Comparison of ENCODE assay signal across 13 mouse cellular contexts in the genomic region with DNA sequence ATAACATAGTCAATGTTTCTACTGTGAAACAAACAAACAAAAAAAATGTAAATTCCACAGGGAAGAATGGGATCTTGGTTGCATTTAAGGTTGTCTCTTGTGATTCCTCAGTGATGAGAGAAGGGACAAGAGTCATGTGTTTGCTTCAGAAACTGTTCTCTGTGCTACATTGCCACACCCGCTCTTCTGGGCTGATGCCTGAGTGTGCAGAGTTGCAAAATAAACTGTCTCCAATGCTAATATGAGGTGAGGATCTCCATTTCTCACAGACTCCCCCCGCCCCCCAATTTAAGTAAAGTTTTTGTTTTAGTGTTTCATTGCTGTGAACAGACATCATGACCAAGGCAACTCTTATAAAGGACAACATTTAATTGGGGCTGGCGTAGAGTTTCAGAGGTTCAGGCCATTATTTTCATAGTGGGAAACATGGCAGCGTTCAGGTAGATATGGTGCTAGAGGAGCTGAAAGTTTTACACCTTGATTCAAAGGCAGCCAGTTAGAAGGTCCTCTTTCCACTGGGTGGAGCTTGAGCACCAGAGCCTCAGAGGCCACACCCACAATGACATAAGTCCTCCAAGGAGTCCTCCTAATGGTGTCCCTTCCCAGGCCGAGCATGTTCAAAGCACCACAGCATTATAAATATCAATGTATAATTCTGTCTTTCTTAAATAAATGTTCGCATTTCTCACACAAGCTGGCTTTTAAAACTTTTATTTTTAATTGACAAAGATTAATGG. TPM values are rescaled to one million over a fixed set of nuclear protein-coding genes. Genes with fewer than 3 reads are reported as not detected.
DNase-seq lines count a peak whose midpoint lies in the region; ATAC-seq and TF ChIP-seq lines count a peak whose summit lies in the region.
"Had no signal": no experiment of that assay in that cellular context is flagged by ENCODE, and none has a peak within 500 bp of the region (broad histone marks: within the 10 kb centered on the region; RNA-seq: fewer than 3 reads in every experiment).

No protein-coding gene starts in this region.

- TF ChIP-seq POLR2A in CH12.LX (IDR thresholded peaks at IDR 0.05; ENCODE audit: low read depth, low read length): peak; percentile 52; the same call in 1 of the 2 replicates

- H3K79me2 ChIP-seq in CH12.LX (replicated peaks; ENCODE audit: control insufficient read depth, extremely low read depth, insufficient read depth, poor library complexity, severe bottlenecking): peaks cover 14% of the 10 kb centered on the region

- H3K4me1 ChIP-seq in heart, embryonic 10.5 days: no peaks in the 10 kb centered on the region; the same call in 1 of the 2 replicates
- H3K4me1 ChIP-seq in CH12.LX (ENCODE audit: control insufficient read depth in 1 of 2, insufficient read depth in 2 of 2): peaks cover 2 to 22% of the 10 kb centered on the region in 2 experiments; a peak in 3 of 4 replicates
- H3K4me1 ChIP-seq in liver, embryonic 13.5 days (replicated peaks): peaks cover 55% of the 10 kb centered on the region

- TF ChIP-seq CTCF in CH12.LX (conservative IDR thresholded peaks at IDR 0.05 in 1 of 2, IDR thresholded peaks at IDR 0.05 in 1 of 2; ENCODE audit: low read depth in 2 of 2, low read length in 2 of 2): no peak

- H3K4me2 ChIP-seq in CH12.LX (ENCODE audit: insufficient read depth, low read depth, poor library complexity, severe bottlenecking): no peak overlapping the region
- H3K4me2 ChIP-seq in liver, embryonic 13.5 days: no peak overlapping the region
- H3K4me2 ChIP-seq: embryonic facial prominence, embryonic 12.5 days; hindbrain, embryonic 14.5 days; lung, embryonic 15.5 days had no signal

- no peaks in the 10 kb centered on the region for H3K27me3 ChIP-seq in heart, embryonic 10.5 days (ENCODE audit: insufficient read depth, poor library complexity, severe bottlenecking)
- no peaks in the 10 kb centered on the region for H3K27me3 ChIP-seq in CH12.LX (replicated peaks)
- H3K27me3 ChIP-seq in liver, embryonic 13.5 days: no peaks in the 10 kb centered on the region
- H3K27me3 ChIP-seq: embryonic facial prominence, embryonic 12.5 days; lung, embryonic 15.5 days; Patski had no signal

- peak; percentile 87 for DNase-seq in heart, adult 11 months
- DNase-seq in heart, embryonic 10.5 days (ENCODE audit: low spot score): no peak
- peak; percentile 81 for DNase-seq in CH12.LX (ENCODE audit: extremely low read depth)
- no peak for DNase-seq in liver, embryonic 13.5 days
- no peak for DNase-seq in urinary bladder, adult 2 months (ENCODE audit: low spot score)
- no peak for DNase-seq in ovary, adult 18-20 months (ENCODE audit: low spot score)
- DNase-seq in cerebellum, postnatal 4 days (ENCODE audit: low spot score in 2 of 2): no peak

- TF ChIP-seq EP300 in CH12.LX (IDR thresholded peaks at IDR 0.05; ENCODE audit: low read length): no peak

- no peak overlapping the region for H3K4me3 ChIP-seq in heart, embryonic 10.5 days
- H3K4me3 ChIP-seq in CH12.LX (replicated peaks in 1 of 3; ENCODE audit: low read depth in 2 of 3, low read length in 2 of 3, poor library complexity in 1 of 3): no peak overlapping the region
- no peak overlapping the region for H3K4me3 ChIP-seq in liver, embryonic 13.5 days (replicated peaks)
- H3K4me3 ChIP-seq: embryonic facial prominence, embryonic 12.5 days; layer of hippocampus, adult 2 months; lung, embryonic 15.5 days had no signal

- H3K9ac ChIP-seq in CH12.LX (ENCODE audit: insufficient read depth, low read depth): no peak overlapping the region
- no peak overlapping the region for H3K9ac ChIP-seq in liver, embryonic 13.5 days
- H3K9ac ChIP-seq: embryonic facial prominence, embryonic 12.5 days; hindbrain, embryonic 14.5 days; lung, embryonic 15.5 days had no signal

- H3K9me3 ChIP-seq in heart, embryonic 10.5 days: no peaks in the 10 kb centered on the region
- no peaks in the 10 kb centered on the region for H3K9me3 ChIP-seq in CH12.LX (replicated peaks; ENCODE audit: low read length)
- H3K9me3 ChIP-seq in liver, embryonic 13.5 days (replicated peaks): no peaks in the 10 kb centered on the region
- H3K9me3 ChIP-seq: embryonic facial prominence, embryonic 12.5 days; lung, embryonic 15.5 days had no signal

- dilution Hi-C loops in CH12.LX (cut with MboI; ENCODE audit: extremely low pct_ligation_motif_present, extremely low pct_unique_long_range_greater_than_20kb, low sequenced_read_pairs): no loop called here

- peak; percentile 44; the same call in 1 of the 2 replicates for ATAC-seq in common myeloid progenitor, adult 5-6 weeks (replicated peaks; ENCODE audit: low read depth, poor library complexity, severe bottlenecking)
- ATAC-seq in liver, embryonic 13.5 days (ENCODE audit: low read depth): peak; percentile 68
- ATAC-seq: Patski had no signal

- no peak for TF ChIP-seq RAD21 in CH12.LX (IDR thresholded peaks at IDR 0.05; ENCODE audit: low read depth, low read length)

- in situ Hi-C loops in CH12.LX (cut with MboI; ENCODE audit: low pct_ligation_motif_present, low pct_unique_long_range_greater_than_20kb, low sequenced_read_pairs): no loop called here

- no peak overlapping the region for H3K27ac ChIP-seq in heart, embryonic 10.5 days
- no peak overlapping the region for H3K27ac ChIP-seq in CH12.LX (ENCODE audit: insufficient read depth, low read depth)
- H3K27ac ChIP-seq in liver, embryonic 13.5 days: peak overlapping the region; percentile 71; the same call in 1 of the 2 replicates
- H3K27ac ChIP-seq: embryonic facial prominence, embryonic 12.5 days; hindbrain, embryonic 14.5 days; layer of hippocampus, adult 2 months; lung, embryonic 15.5 days had no signal

- peaks cover 30% of the 10 kb centered on the region for H3K36me3 ChIP-seq in heart, embryonic 10.5 days
- peaks cover 23 to 35% of the 10 kb centered on the region in 2 experiments for H3K36me3 ChIP-seq in CH12.LX (replicated peaks in 1 of 2; ENCODE audit: control insufficient read depth in 1 of 2, insufficient read depth in 1 of 2, low read length in 1 of 2)
- peaks cover 30% of the 10 kb centered on the region for H3K36me3 ChIP-seq in liver, embryonic 13.5 days

- WGBS in heart, embryonic 10.5 days: 81% methylated on average over 6 of the region's 6 CpGs
- 62% methylated on average over 6 of the region's 6 CpGs for WGBS in liver, embryonic 13.5 days (ENCODE audit: insufficient replicate concordance)

TF ChIP-seq in CH12.LX, 34 proteins besides CTCF, POLR2A, EP300 and RAD21:
- TF ChIP-seq MAFK (IDR thresholded peaks at IDR 0.05; ENCODE audit: insufficient replicate concordance, low read length): no peak
- peak; percentile 66 for TF ChIP-seq CHD2 (IDR thresholded peaks at IDR 0.05; ENCODE audit: low read length)

RNA-seq across cellular contexts. Expression of gene Rps12, which starts 6.4 kb away (rescaled TPM):
- 94.5 and 118 TPM in 2 replicates for polyA plus RNA-seq in heart, embryonic 10.5 days (2016; fragmentation: Nextera tagmentation; extraction: Ambion mirVana)
- total RNA-seq in CH12.LX (2012; rRNA removed) (5,116 and 5,207 TPM in 2 replicates), CH12.LX (2014; rRNA removed) (4,147 and 4,213 TPM in 2 replicates)
- polyA plus RNA-seq in CH12.LX (2012; ENCODE audit: insufficient read length, low read depth): 140 and 211 TPM in 2 replicates
- 1,923 and 1,998 TPM in 2 replicates for total RNA-seq in common myeloid progenitor, adult 5-6 weeks (2017)
- 206 and 209 TPM in 2 replicates for polyA plus RNA-seq in liver, embryonic 13.5 days (2015; fragmentation: Nextera tagmentation; extraction: Ambion mirVana)
- polyA plus RNA-seq in urinary bladder, adult 2 months (2012; rRNA removed): 4,107 and 4,241 TPM in 2 replicates

RNA-seq across cellular contexts. Expression of gene Slc18b1, which starts 16.1 kb away (rescaled TPM):
- 5.6 and 7.1 TPM in 2 replicates for polyA plus RNA-seq in heart, embryonic 10.5 days (2016; fragmentation: Nextera tagmentation; extraction: Ambion mirVana)
- total RNA-seq in CH12.LX (2012; rRNA removed): not detected in 2 replicates
- not detected in 2 replicates for total RNA-seq in CH12.LX (2014; rRNA removed)
- polyA plus RNA-seq in CH12.LX (2012; ENCODE audit: insufficient read length, low read depth): 0.18 TPM in 1 of 2 replicates, not detected in the other
- 0.44 and 0.64 TPM in 2 replicates for total RNA-seq in common myeloid progenitor, adult 5-6 weeks (2017)
- 2.1 and 2.9 TPM in 2 replicates for polyA plus RNA-seq in liver, embryonic 13.5 days (2015; fragmentation: Nextera tagmentation; extraction: Ambion mirVana)
- polyA plus RNA-seq in urinary bladder, adult 2 months (2012; rRNA removed): 25.8 and 35.6 TPM in 2 replicates

Comparison
In these comparisons a context has a peak if more than half of its experiments do, and no peak if none do; other contexts are left out.
1. DNase-seq: peak in heart, adult 11 months (single experiment) and CH12.LX (single experiment); none in heart, embryonic 10.5 days (single experiment), liver, embryonic 13.5 days (single experiment), urinary bladder, adult 2 months (single experiment), ovary, adult 18-20 months (single experiment) and cerebellum, postnatal 4 days (0 of 2).
2. RNA of gene Rps12, which starts 6.4 kb away (polyA plus RNA-seq): 4,107 to 4,241 TPM in urinary bladder, adult 2 months; 206 to 209 TPM in liver, embryonic 13.5 days, 140 to 211 TPM in CH12.LX and 94.5 to 118 TPM in heart, embryonic 10.5 days; every median in the first group is over 10 times any median in the second.